Comparison of ENCODE assay signal across 32 mouse cellular contexts in the genomic region with DNA sequence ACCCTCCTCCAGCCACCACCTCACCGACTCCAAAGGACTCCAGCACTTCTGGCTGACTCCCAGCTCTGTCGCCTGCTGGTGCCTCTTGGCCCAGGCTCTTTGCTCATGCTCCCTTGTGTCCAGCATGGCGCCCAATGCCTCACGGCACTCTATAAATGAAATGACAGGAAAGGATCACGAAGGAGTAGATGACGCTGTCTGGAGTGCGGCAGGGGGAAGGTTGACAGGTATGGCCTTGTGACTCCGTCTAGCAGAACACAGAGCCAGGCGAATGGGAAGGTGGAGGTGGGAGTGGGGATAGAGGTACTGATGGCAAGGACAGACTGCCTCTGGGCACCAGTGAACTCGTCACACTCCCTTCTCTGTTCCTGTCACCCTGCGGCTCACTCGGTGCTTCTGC.
"Had no signal": no experiment of that assay in that cellular context is flagged by ENCODE, and none has a peak within 500 bp of the region (broad histone marks: within the 10 kb centered on the region; RNA-seq: fewer than 3 reads in every experiment).

No protein-coding gene starts in this region.

- DNase-seq: heart, postnatal 10 days; heart, postnatal 14 days; heart, postnatal 36 days; heart, postnatal 4 days; kidney, adult 11 months; kidney, adult 18-20 months; kidney, adult 2 months; kidney, adult 8-10 months; kidney, adult 9 months; kidney, postnatal 10 days; kidney, postnatal 14 days; kidney, postnatal 36 days; kidney, postnatal 4 days; layer of hippocampus, adult 9-11 months; layer of hippocampus, postnatal 36 days had no signal

- H3K36me3 ChIP-seq: heart, embryonic 13.5 days; heart, embryonic 15.5 days; hindbrain, embryonic 10.5 days; hindbrain, embryonic 12.5 days; hindbrain, embryonic 13.5 days; hindbrain, embryonic 15.5 days; intestine, embryonic 15.5 days; kidney, embryonic 15.5 days had no signal

- H3K4me3 ChIP-seq: heart, embryonic 13.5 days; heart, embryonic 15.5 days; hindbrain, embryonic 10.5 days; hindbrain, embryonic 12.5 days; hindbrain, embryonic 13.5 days; hindbrain, embryonic 15.5 days; intestine, embryonic 15.5 days; kidney, embryonic 15.5 days; layer of hippocampus, adult 2 months; left cerebral cortex, adult 2 months had no signal

- H3K27ac ChIP-seq: heart, embryonic 13.5 days; heart, embryonic 15.5 days; hindbrain, embryonic 10.5 days; hindbrain, embryonic 12.5 days; hindbrain, embryonic 13.5 days; hindbrain, embryonic 14.5 days; hindbrain, embryonic 15.5 days; hindbrain, postnatal 0 days; intestine, embryonic 15.5 days; kidney, embryonic 15.5 days; kidney, postnatal 0 days; layer of hippocampus, adult 2 months; left cerebral cortex, adult 2 months had no signal

- ATAC-seq: hindbrain, embryonic 16.5 days; hindbrain, postnatal 0 days; inflammation-experienced regulatory T-cells, adult 6 months; intestine, embryonic 15.5 days; intestine, embryonic 16.5 days; intestine, postnatal 0 days had no signal

- H3K9me3 ChIP-seq: heart, embryonic 13.5 days; heart, embryonic 15.5 days; hindbrain, embryonic 12.5 days; hindbrain, embryonic 13.5 days; hindbrain, embryonic 15.5 days; intestine, embryonic 15.5 days; kidney, embryonic 15.5 days had no signal

- H3K4me1 ChIP-seq: heart, embryonic 13.5 days; heart, embryonic 15.5 days; intestine, embryonic 15.5 days; kidney, embryonic 15.5 days had no signal

- H3K27me3 ChIP-seq: hindbrain, embryonic 12.5 days; hindbrain, embryonic 15.5 days; intestine, embryonic 15.5 days; kidney, embryonic 15.5 days had no signal
